Mouse (Mus musculus): ENCODE data around the gene Fgfr2. TPM values are rescaled to one million over a fixed set of nuclear protein-coding genes. Genes with fewer than 3 reads are reported as not detected.

Gene Fgfr2
- polyA plus RNA-seq, 1 experiment = 14.8 TPM

DNA sequence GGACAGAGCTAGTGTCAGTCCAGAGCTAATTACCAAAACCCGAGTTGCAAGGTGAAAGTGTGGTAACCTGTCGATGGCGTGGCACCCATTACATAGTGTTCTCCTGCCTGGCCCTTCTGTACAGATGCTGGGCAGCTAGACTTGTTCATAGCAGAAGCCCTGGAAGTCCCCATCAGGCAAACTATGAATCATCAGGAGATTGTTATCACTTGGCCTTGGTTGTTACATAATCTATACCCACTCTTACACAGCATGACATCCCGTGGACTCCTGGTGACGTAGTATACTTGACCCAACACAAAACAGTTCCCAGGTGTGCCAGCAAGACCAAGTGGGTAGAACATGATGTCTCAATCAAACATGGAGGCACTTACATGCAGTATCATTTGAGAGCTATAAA is 2885.9 kb downstream of the Fgfr2 start:
- TF ChIP-seq POLR2A (IDR thresholded peaks at IDR 0.05; ENCODE audit: low read depth, low read length) (no peak), CTCF (conservative IDR thresholded peaks at IDR 0.05; ENCODE audit: insufficient read depth, insufficient read length, low read depth, low read length) (no peak)

DNA sequence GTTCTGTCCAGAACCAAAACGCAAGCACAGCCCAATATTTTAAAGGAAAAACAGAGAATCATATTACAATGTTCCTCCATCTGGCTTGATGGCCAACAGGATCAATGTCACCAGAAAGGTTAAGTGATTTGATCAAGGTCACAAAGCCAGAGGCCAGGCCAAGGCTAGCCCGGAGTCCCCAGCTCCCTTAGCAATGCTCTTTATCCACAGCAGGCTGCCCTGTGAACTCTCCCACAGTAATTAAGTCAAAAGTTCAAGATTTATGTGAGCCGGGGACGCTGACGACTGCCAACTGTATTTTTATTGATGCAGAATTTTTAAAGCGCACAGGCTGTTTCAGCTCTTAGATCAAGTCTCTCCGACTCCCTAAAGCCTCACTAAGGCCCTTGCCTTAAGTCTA is 2889.4 kb downstream of the Fgfr2 start:
- H3K27ac ChIP-seq (ENCODE audit: insufficient read depth, low read depth, low read length) = no peak overlapping the region
- peak; percentile 73 for DNase-seq
- H3K36me3 ChIP-seq (ENCODE audit: control insufficient read depth, insufficient read depth, low read length) = no peaks in the 10 kb centered on the region
- TF ChIP-seq CTCF (conservative IDR thresholded peaks at IDR 0.05; ENCODE audit: insufficient read depth, insufficient read length, low read depth, low read length) = no peak
- no peak for TF ChIP-seq POLR2A (IDR thresholded peaks at IDR 0.05; ENCODE audit: low read depth, low read length)
- no peak overlapping the region for H3K4me3 ChIP-seq (ENCODE audit: insufficient read depth, low read depth, low read length)
- H3K27me3 ChIP-seq (replicated peaks; ENCODE audit: control insufficient read depth, insufficient read depth, low read length) = no peaks in the 10 kb centered on the region
- 0 out of 2 replicates have a peak, but pooled peaks cover 2% of the 10 kb centered on the region for H3K4me1 ChIP-seq (ENCODE audit: control insufficient read depth, insufficient read depth, low read length)
- WGBS = 34% methylated on average over 7 of the region's 7 CpGs

More for the DNA sequence above, 2885.9 kb downstream of the Fgfr2 start:
- Histone ChIP-seq H3K4me3 (ENCODE audit: insufficient read depth, low read depth, low read length) (no peak overlapping the region), H3K27me3 (replicated peaks; ENCODE audit: control insufficient read depth, insufficient read depth, low read length) (no peaks in the 10 kb centered on the region), H3K36me3 (ENCODE audit: control insufficient read depth, insufficient read depth, low read length) (no peaks in the 10 kb centered on the region), H3K4me1 (ENCODE audit: control insufficient read depth, insufficient read depth, low read length) (0 out of 2 replicates have a peak, but pooled peaks cover 5% of the 10 kb centered on the region), H3K27ac (ENCODE audit: insufficient read depth, low read depth, low read length) (no peak overlapping the region)
- DNase-seq = no peak
- WGBS = 71% methylated on average over 5 of the region's 5 CpGs

DNA sequence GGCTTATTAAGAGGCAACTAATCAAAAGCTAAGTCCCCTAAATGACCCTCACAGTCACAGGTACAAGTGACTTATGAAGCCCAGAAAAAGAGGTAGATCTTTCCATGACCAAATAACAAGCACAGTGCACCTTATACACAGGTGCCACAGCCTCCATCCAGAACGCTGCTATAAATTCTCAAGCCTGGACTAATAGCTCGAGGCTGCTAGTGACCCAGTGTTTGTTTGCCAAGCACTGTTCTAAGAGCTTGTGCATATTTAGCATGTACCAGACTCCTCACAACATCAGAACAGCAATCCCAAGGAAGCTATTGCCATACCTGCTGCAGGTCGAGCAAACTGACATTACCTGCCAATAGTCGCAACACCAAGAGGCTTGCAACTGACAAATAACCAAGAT is 2893.1 kb downstream of the Fgfr2 start:
- Histone ChIP-seq H3K27me3 (replicated peaks; ENCODE audit: control insufficient read depth, insufficient read depth, low read length) (no peaks in the 10 kb centered on the region), H3K36me3 (ENCODE audit: control insufficient read depth, insufficient read depth, low read length) (no peaks in the 10 kb centered on the region), H3K4me3 (ENCODE audit: insufficient read depth, low read depth, low read length) (no peak overlapping the region), H3K4me1 (ENCODE audit: control insufficient read depth, insufficient read depth, low read length) (no peaks in the 10 kb centered on the region), H3K27ac (ENCODE audit: insufficient read depth, low read depth, low read length) (no peak overlapping the region)
- peak; percentile 64 for DNase-seq
- 66% methylated on average over 4 of the region's 4 CpGs for WGBS
- TF ChIP-seq POLR2A (IDR thresholded peaks at IDR 0.05; ENCODE audit: low read depth, low read length) = no peak
- no peak for TF ChIP-seq CTCF (conservative IDR thresholded peaks at IDR 0.05; ENCODE audit: insufficient read depth, insufficient read length, low read depth, low read length)

DNA sequence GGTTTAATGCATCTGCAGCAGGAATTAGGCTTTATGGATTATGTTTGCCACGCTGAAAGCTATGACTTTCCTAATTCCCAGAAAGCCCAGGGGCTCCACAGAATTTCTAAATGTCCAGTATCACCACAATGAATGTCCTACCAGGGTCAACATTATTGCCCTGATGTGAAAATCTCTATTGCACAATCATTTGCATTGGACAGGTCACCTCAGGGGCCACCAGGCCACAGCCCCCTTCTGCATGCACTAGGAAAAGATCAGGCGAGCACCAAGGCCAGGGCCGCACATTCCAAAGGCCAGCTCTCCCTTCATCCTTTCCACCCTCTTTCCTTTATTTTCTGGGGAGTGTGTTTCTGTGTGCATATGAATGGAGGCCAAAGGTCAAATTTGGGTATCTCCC is 2897.9 kb downstream of the Fgfr2 start:
- Histone ChIP-seq H3K4me3 (ENCODE audit: insufficient read depth, low read depth, low read length) (no peak overlapping the region), H3K36me3 (ENCODE audit: control insufficient read depth, insufficient read depth, low read length) (no peaks in the 10 kb centered on the region), H3K27me3 (replicated peaks; ENCODE audit: control insufficient read depth, insufficient read depth, low read length) (no peaks in the 10 kb centered on the region), H3K4me1 (ENCODE audit: control insufficient read depth, insufficient read depth, low read length) (no peaks in the 10 kb centered on the region; the same call in 1 of the 2 replicates), H3K27ac (ENCODE audit: insufficient read depth, low read depth, low read length) (no peak overlapping the region)
- WGBS = 96% methylated on average over 3 of the region's 3 CpGs
- TF ChIP-seq CTCF (conservative IDR thresholded peaks at IDR 0.05; ENCODE audit: insufficient read depth, insufficient read length, low read depth, low read length) (no peak), POLR2A (IDR thresholded peaks at IDR 0.05; ENCODE audit: low read depth, low read length) (no peak)
- no peak for DNase-seq

GRCm38 (mm10) chr7:130222633-130223354 is 2900.4 kb downstream of the Fgfr2 start:
- Histone ChIP-seq H3K4me3 (ENCODE audit: insufficient read depth, low read depth, low read length) (no peak overlapping the region), H3K4me1 (ENCODE audit: control insufficient read depth, insufficient read depth, low read length) (no peaks in the 10 kb centered on the region; the same call in 1 of the 2 replicates), H3K27me3 (replicated peaks; ENCODE audit: control insufficient read depth, insufficient read depth, low read length) (no peaks in the 10 kb centered on the region; the same call in 1 of the 2 replicates), H3K27ac (ENCODE audit: insufficient read depth, low read depth, low read length) (no peak overlapping the region), H3K36me3 (ENCODE audit: control insufficient read depth, insufficient read depth, low read length) (no peaks in the 10 kb centered on the region)
- no peak for DNase-seq
- 56% methylated on average over 8 of the region's 8 CpGs for WGBS
- TF ChIP-seq POLR2A (IDR thresholded peaks at IDR 0.05; ENCODE audit: low read depth, low read length) (no peak), CTCF (conservative IDR thresholded peaks at IDR 0.05; ENCODE audit: insufficient read depth, insufficient read length, low read depth, low read length) (no peak)

DNA sequence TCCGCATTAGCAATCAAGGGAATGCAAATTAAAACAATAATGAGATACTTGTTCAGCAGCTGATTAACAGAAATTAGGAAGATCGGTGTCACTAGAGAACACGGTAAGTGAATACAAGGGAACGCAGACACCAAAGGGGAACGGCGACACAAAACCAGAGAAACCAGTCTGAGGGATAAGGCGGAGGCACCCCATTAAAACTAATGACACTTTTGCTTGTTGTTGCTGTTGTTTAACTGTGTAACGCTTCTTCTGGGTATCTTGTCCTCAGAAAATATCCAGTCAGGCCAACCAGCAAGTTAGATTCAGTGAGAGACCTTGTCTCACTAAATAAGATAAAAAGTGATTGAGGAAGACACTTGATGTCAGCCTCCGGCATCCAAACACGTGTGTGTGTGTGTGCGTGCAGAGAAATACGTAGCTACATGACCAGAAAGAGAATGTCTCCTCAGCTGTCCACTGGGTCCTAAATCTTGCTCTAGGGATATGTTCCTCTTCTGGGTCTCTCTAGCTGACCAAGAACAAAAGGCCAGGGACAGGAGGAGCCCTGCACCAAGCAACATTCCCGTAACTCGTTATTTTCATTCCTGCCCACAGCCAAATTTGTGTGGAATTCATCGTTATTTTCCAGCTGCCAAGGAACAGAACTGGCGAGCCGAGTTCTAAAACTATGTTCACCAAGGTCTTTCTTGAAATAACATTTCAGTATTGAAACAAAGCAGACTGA is 2901.3 kb downstream of the Fgfr2 start:
- 64% methylated on average over 17 of the region's 17 CpGs for WGBS
- Histone ChIP-seq H3K27ac (ENCODE audit: insufficient read depth, low read depth, low read length) (no peak overlapping the region; the same call in 1 of the 2 replicates), H3K27me3 (replicated peaks; ENCODE audit: control insufficient read depth, insufficient read depth, low read length) (no peaks in the 10 kb centered on the region; the same call in 1 of the 2 replicates), H3K4me1 (ENCODE audit: control insufficient read depth, insufficient read depth, low read length) (no peaks in the 10 kb centered on the region; the same call in 1 of the 2 replicates), H3K4me3 (ENCODE audit: insufficient read depth, low read depth, low read length) (no peak overlapping the region), H3K36me3 (ENCODE audit: control insufficient read depth, insufficient read depth, low read length) (no peaks in the 10 kb centered on the region)
- DNase-seq = no peak
- TF ChIP-seq CTCF (conservative IDR thresholded peaks at IDR 0.05; ENCODE audit: insufficient read depth, insufficient read length, low read depth, low read length) (no peak), POLR2A (IDR thresholded peaks at IDR 0.05; ENCODE audit: low read depth, low read length) (no peak)

DNA sequence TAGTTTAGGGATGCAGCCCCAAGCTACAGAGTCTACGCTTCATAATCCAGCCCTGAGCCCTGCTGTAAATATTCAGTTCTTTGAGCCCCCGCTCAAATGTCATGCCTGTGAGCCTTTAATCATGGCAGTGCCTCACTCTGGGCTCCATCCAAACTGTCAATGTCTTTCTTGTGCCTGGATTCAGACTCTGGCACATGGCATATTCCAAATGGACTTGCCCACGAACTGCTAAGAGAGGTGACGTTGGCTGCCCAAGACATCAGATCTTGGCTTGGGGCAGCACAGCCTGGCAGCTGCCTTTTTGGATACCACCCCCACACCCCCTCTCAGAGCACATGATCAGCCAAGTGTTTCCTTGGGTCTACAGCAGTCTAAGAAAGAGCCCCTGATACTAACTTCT is 2902.5 kb downstream of the Fgfr2 start:
- Histone ChIP-seq H3K36me3 (ENCODE audit: control insufficient read depth, insufficient read depth, low read length) (no peaks in the 10 kb centered on the region), H3K4me3 (ENCODE audit: insufficient read depth, low read depth, low read length) (no peak overlapping the region), H3K27ac (ENCODE audit: insufficient read depth, low read depth, low read length) (no peak overlapping the region), H3K4me1 (ENCODE audit: control insufficient read depth, insufficient read depth, low read length) (no peaks in the 10 kb centered on the region; the same call in 1 of the 2 replicates), H3K27me3 (replicated peaks; ENCODE audit: control insufficient read depth, insufficient read depth, low read length) (no peaks in the 10 kb centered on the region; the same call in 1 of the 2 replicates)
- WGBS = 88% methylated on average over 4 of the region's 4 CpGs
- DNase-seq = no peak
- no peak for TF ChIP-seq CTCF (conservative IDR thresholded peaks at IDR 0.05; ENCODE audit: insufficient read depth, insufficient read length, low read depth, low read length)
- TF ChIP-seq POLR2A (IDR thresholded peaks at IDR 0.05; ENCODE audit: low read depth, low read length) = no peak

Measured in kidney, adult 2 months (tissue).